Mouse (Mus musculus) limb, embryonic 14.5 days (tissue): ENCODE measurements around the gene Otoa. TPM values are rescaled to one million over a fixed set of nuclear protein-coding genes. Genes with fewer than 3 reads are reported as not detected.

Source experiments
- ATAC-seq: fragments of 200-750 bp; cut with Nextera tagmentation; 2 replicates; pipeline ENCODE4 v1.8.0; 2017; ENCODE audit warnings: low read depth, moderate number of reproducible peaks, moderate TSS enrichment; ENCODE audit not compliant: low FRiP score
- DNase-seq: peaks from one replicate; pipeline ENCODE4 v3.0.0-alpha.2; 2015; ENCODE audit warnings: low spot score
- H3K27ac ChIP-seq: fragments of 300-500 bp; sonication (generic); replicated peaks from 2 replicates; pipeline ENCODE4 v1.5.1; 2014; ENCODE audit warnings: low read depth, mild to moderate bottlenecking, low read length, moderate library complexity, mixed read lengths
- H3K27me3 ChIP-seq: fragments of 300-500 bp; sonication (generic); 2 replicates; pipeline ENCODE4 v1.6.1; 2014; ENCODE audit warnings: low read length, mixed read lengths; ENCODE audit not compliant: control insufficient read depth, insufficient read depth
- H3K36me3 ChIP-seq: fragments of 300-500 bp; sonication (generic); 2 replicates; pipeline ENCODE4 v1.6.1; 2014; ENCODE audit warnings: mild to moderate bottlenecking, low read length, moderate library complexity, mixed read lengths; ENCODE audit not compliant: control insufficient read depth, insufficient read depth
- H3K4me1 ChIP-seq: fragments of 300-500 bp; sonication (generic); 2 replicates; pipeline ENCODE4 v1.6.1; 2014; ENCODE audit warnings: antibody characterized with exemption, low read length, mixed read lengths; ENCODE audit not compliant: control insufficient read depth, insufficient read depth
- H3K4me2 ChIP-seq: fragments of 300-500 bp; sonication (generic); replicated peaks from 2 replicates; pipeline ENCODE4 v1.6.1; 2014; ENCODE audit warnings: low read depth, mild to moderate bottlenecking, low read length, moderate library complexity; ENCODE audit not compliant: severe bottlenecking
- H3K4me3 ChIP-seq: fragments of 300-500 bp; sonication (generic); replicated peaks from 2 replicates; pipeline ENCODE4 v1.5.1; 2014; ENCODE audit warnings: low read length
- H3K9ac ChIP-seq: fragments of 300-500 bp; sonication (generic); 2 replicates; pipeline ENCODE4 v1.6.1; 2014; ENCODE audit warnings: mild to moderate bottlenecking, low read depth, low read length, moderate library complexity; ENCODE audit not compliant: severe bottlenecking
- H3K9me3 ChIP-seq: fragments of 300-500 bp; sonication (generic); 2 replicates; pipeline ENCODE4 v1.6.1; 2016; ENCODE audit warnings: low read length; ENCODE audit not compliant: control insufficient read depth
- POLR2A ChIP-seq: fragments of 200-500 bp; IDR thresholded peaks from 2 replicates; pipeline ENCODE4 v1.8.0; 2012; ENCODE audit warnings: inconsistent platforms, mild to moderate bottlenecking, moderate library complexity, borderline replicate concordance; ENCODE audit not compliant: insufficient read depth, insufficient read length; ENCODE audit errors: extremely low read depth
- WGBS: fragments of 180-500 bp; shearing (Covaris S2); extraction: QIAGEN DNeasy Blood & Tissue Kit; methylation state at CpG from one replicate; pipeline ENCODE4 v1.1.7; 2014; 5-methylcytosine and 5-hydroxymethylcytosine counted together
- polyA plus RNA-seq, 2 experiments: library from polyadenylated mRNA; depleted of rRNA in 1 of 2; stranded (reverse) in 1 of 2; unstranded in 1 of 2; fragments of >200 nt; fragmentation: Nextera tagmentation in 1 of 2; extraction: Ambion mirVana in 1 of 2; gene quantifications; 2 replicates each; pipeline versions ENCODE4 v1.2.1 to v1.2.3; 2012 to 2014

The Otoa gene
- polyA plus RNA-seq, 2 experiments, result 0.15 to 0.48 TPM

- no peak overlapping the region for H3K4me2 ChIP-seq
- WGBS, result 10% methylated on average over 10 of the region's 10 CpGs
- H3K36me3 ChIP-seq, result no peaks in the 10 kb centered on the region
- H3K9me3 ChIP-seq, result no peaks in the 10 kb centered on the region
- H3K27me3 ChIP-seq, result no peaks in the 10 kb centered on the region
- no peak overlapping the region for H3K27ac ChIP-seq
- no peak overlapping the region for H3K9ac ChIP-seq
- DNase-seq (peak; percentile 86), ATAC-seq (peak; percentile 80)
- no peak overlapping the region for H3K4me3 ChIP-seq
- H3K4me1 ChIP-seq, result no peaks in the 10 kb centered on the region
- TF ChIP-seq POLR2A, result no peak
These were observed 38.8 kb downstream of the Otoa start for GRCm38 (mm10) chr7:121120143-121120818.

GRCm38 (mm10) chr7:121130837-121131236, 49.4 kb downstream of the Otoa start:
- Histone ChIP-seq H3K4me2 (no peak overlapping the region), H3K27ac (no peak overlapping the region), H3K4me1 (peaks cover 7% of the 10 kb centered on the region; the same call in 1 of the 2 replicates), H3K27me3 (no peaks in the 10 kb centered on the region), H3K4me3 (no peak overlapping the region), H3K9ac (no peak overlapping the region), H3K9me3 (no peaks in the 10 kb centered on the region), H3K36me3 (no peaks in the 10 kb centered on the region)
- DNase-seq (no peak), ATAC-seq (no peak)
- TF ChIP-seq POLR2A, result no peak
- 90% methylated on average over 2 of the region's 2 CpGs for WGBS

- WGBS, result 75% methylated on average over 5 of the region's 5 CpGs
- no peak for TF ChIP-seq POLR2A
These were observed 59.8 kb downstream of the Otoa start for GRCm38 (mm10) chr7:121141274-121141673.

GRCm38 (mm10) chr7:121150662-121151061, 69.2 kb downstream of the Otoa start:
- no peak for DNase-seq
- TF ChIP-seq POLR2A, result no peak
- WGBS, result 79% methylated on average over 5 of the region's 5 CpGs
- no peaks in the 10 kb centered on the region for H3K36me3 ChIP-seq
- no peaks in the 10 kb centered on the region for H3K4me1 ChIP-seq
- H3K27me3 ChIP-seq, result no peaks in the 10 kb centered on the region
- no peak overlapping the region for H3K27ac ChIP-seq
- no peak overlapping the region for H3K4me3 ChIP-seq
- no peak overlapping the region for H3K4me2 ChIP-seq
- H3K9me3 ChIP-seq, result no peaks in the 10 kb centered on the region
- no peak for ATAC-seq
- H3K9ac ChIP-seq, result no peak overlapping the region

More at GRCm38 (mm10) chr7:121141274-121141673, 59.8 kb downstream of the Otoa start:
- Histone ChIP-seq H3K4me1 (no peaks in the 10 kb centered on the region), H3K9ac (no peak overlapping the region), H3K27ac (no peak overlapping the region), H3K9me3 (no peaks in the 10 kb centered on the region), H3K4me3 (no peak overlapping the region), H3K36me3 (no peaks in the 10 kb centered on the region), H3K4me2 (no peak overlapping the region), H3K27me3 (no peaks in the 10 kb centered on the region)
- no peak for DNase-seq
- no peak for ATAC-seq

DNA sequence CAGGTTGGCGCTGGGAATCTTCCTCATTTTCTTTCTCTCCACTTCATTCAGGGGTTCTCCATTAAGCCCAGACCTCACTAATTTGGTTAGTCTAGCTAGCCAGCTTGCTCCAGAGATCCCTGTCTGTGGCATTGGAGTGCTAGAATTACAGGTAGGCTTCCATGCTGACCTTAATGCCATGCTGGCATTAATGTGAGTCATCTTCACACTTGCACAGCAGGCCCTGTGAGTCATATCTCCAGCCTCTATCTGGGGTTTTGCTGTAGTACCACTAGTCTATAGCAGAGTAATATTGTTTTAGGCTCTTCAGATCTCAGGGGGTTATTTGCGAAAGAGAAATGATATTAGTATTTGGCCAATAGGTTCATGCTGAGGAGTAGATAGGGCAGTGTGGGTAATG, 70.7 kb downstream of the Otoa start:
- no peak overlapping the region for H3K4me3 ChIP-seq
- ATAC-seq (no peak), DNase-seq (no peak)
- no peaks in the 10 kb centered on the region for H3K36me3 ChIP-seq
- no peaks in the 10 kb centered on the region for H3K9me3 ChIP-seq
- H3K27ac ChIP-seq, result no peak overlapping the region
- 92% methylated on average over 2 of the region's 2 CpGs for WGBS
- H3K9ac ChIP-seq, result no peak overlapping the region
- no peak for TF ChIP-seq POLR2A
- no peaks in the 10 kb centered on the region for H3K27me3 ChIP-seq
- no peak overlapping the region for H3K4me2 ChIP-seq
- no peaks in the 10 kb centered on the region for H3K4me1 ChIP-seq
